Mouse (Mus musculus) bone marrow, adult 2 months (tissue): ENCODE results near the gene Gabrr2.

Experiments
- CTCF ChIP-seq: fragments of 200-500 bp; IDR thresholded peaks from 2 replicates; pipeline ENCODE4 v1.5.1; 2011; ENCODE audit warnings: low read length, control low read depth; ENCODE audit not compliant: control insufficient read depth, insufficient read depth
- POLR2A ChIP-seq: fragments of 200-500 bp; IDR thresholded peaks from 2 replicates; pipeline ENCODE4 v1.6.1; 2011; ENCODE audit warnings: low read depth, mild to moderate bottlenecking, control low read depth, low read length, borderline replicate concordance; ENCODE audit not compliant: control insufficient read depth

DNA sequence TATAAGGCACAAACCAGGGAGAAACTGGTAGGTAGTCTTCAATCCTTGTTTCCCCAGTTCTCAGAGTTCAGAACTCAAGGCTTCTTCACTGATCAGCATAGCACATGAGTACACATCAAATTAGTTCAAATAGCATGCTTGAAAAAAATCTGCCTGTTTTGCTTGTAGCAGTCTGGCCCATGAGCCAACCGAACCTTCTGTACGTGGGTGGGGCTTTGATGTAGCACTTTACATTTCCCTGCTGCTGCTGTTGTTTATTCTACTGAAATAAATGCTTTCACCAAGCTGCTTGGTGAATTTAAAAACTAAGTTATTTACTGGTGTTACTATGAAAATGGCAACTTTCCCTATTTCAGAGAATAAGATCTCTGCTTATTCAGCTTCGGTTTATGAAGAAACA, 10.7 kb upstream of the Gabrr2 start:
- TF ChIP-seq POLR2A (no peak), CTCF (no peak)
